Mouse (Mus musculus): ENCODE measurements at regions not wholly inside any gene's neighbourhood (a gene's known extent, or its start where the extent isn't known, plus 50 kb on each side); places are given as distances from the start of the nearest gene placed in this dataset. TPM values are rescaled to one million over a fixed set of nuclear protein-coding genes. Genes with fewer than 3 reads are reported as not detected.

DNA sequence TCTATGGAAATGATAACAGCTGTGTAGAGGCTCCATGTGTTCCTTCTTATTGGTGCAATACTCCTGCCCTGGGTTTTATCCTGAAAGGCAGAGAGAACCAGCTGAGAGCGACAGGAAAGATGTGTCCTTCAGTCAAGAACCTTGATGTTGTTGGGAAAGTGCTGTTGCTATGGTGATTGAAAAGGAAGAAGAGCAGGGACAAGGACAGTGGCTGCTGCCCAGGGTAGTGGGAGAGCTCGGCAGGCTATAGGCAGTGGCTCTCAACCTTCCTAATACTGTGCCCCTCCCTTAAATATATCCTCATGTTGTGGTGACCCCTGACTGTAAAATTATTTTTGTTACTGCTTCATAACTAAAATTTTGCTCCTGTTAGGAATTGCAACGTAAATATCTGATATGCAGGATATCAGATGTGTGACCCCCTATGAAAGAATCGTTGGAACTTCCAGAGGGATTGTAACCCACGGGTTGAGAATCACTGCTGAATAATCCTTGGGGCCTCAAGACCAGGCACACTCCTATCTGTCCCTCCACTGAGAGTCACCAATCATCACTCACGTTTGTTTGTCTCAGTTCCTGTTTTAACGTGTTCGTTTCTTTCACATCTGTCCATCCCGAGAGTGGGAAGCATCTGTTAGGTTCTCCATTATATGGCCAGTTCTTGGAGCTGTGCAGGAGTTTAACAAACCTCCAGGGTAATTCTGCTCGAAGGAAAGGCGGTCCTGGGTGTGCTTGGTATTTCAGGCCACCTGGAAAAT, 68.9 kb upstream of the Smim23 start:
- no peak overlapping the region for H3K4me2 ChIP-seq (ENCODE audit: low read length)
- WGBS = 42% methylated on average over 11 of the region's 11 CpGs
- H3K4me1 ChIP-seq (replicated peaks; ENCODE audit: control insufficient read depth, insufficient read depth, low read length) = peaks cover 5% of the 10 kb centered on the region; the same call in 1 of the 2 replicates
- no peak overlapping the region for H3K4me3 ChIP-seq (ENCODE audit: low read depth, low read length)
- H3K27me3 ChIP-seq (replicated peaks; ENCODE audit: control insufficient read depth, insufficient read depth, low read length) = no peaks in the 10 kb centered on the region
- no peak for ATAC-seq (replicated peaks; ENCODE audit: low FRiP score, low TSS enrichment, low read depth)
- H3K36me3 ChIP-seq (ENCODE audit: control insufficient read depth, insufficient read depth, low read length) = no peaks in the 10 kb centered on the region
- H3K9ac ChIP-seq (ENCODE audit: low read length) = no peak overlapping the region
- no peak for DNase-seq (ENCODE audit: low spot score)
- no peaks in the 10 kb centered on the region for H3K9me3 ChIP-seq (ENCODE audit: control insufficient read depth, low read length)
- H3K27ac ChIP-seq (ENCODE audit: low read depth) = no peak overlapping the region

DNA sequence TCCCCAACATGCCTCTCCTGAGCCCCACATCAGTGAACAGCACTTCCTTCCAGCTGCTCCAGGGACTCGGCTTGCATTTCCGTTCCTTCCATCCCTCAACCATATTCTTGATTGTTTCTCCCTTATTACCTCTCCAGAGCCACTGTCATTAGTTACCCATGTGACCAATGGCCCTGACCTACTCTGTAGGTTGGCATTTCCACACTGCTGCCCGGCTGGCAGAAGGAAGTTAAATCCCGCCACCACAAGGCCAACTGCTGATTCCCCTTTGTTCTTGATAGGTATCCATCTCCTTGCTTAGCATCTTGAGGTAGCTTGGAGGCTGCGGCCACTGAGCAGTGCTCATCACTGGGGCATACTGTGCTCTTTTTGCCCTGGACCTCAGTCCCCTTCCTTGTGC, 68.1 kb upstream of the Smim23 start:
- H3K4me1 ChIP-seq (replicated peaks; ENCODE audit: control insufficient read depth, insufficient read depth, low read length) = peaks cover 5% of the 10 kb centered on the region; the same call in 1 of the 2 replicates
- no peaks in the 10 kb centered on the region for H3K27me3 ChIP-seq (replicated peaks; ENCODE audit: control insufficient read depth, insufficient read depth, low read length)
- ATAC-seq (replicated peaks; ENCODE audit: low FRiP score, low TSS enrichment, low read depth) (no peak), DNase-seq (ENCODE audit: low spot score) (no peak)
- H3K4me2 ChIP-seq (ENCODE audit: low read length) = no peak overlapping the region
- H3K36me3 ChIP-seq (ENCODE audit: control insufficient read depth, insufficient read depth, low read length) = no peaks in the 10 kb centered on the region
- H3K4me3 ChIP-seq (ENCODE audit: low read depth, low read length) = no peak overlapping the region
- WGBS = 83% methylated on average over 5 of the region's 5 CpGs
- H3K9me3 ChIP-seq (ENCODE audit: control insufficient read depth, low read length) = no peaks in the 10 kb centered on the region
- H3K27ac ChIP-seq (ENCODE audit: low read depth) = no peak overlapping the region
- no peak overlapping the region for H3K9ac ChIP-seq (ENCODE audit: low read length)

DNA sequence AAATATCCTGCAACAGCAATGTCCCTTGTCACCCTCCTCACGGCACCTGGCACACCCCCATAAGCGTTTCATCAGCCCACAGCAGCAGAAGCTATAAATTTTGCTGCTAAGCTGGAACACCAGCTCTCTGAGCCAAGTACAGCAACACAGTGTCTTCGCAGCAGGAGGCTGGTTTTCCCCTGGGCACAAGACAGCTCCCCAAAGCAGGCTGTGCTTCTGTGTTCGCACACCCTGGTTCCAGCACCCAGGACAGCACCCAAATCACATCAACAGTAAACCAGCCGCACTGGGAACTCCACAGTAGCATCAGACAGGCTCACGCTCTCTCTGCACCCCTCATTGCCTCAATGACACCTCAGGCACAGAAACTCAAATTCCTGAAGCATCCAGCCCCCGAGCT, 64.8 kb upstream of the Smim23 start:
- no peak overlapping the region for H3K4me2 ChIP-seq (ENCODE audit: low read length)
- H3K27ac ChIP-seq (ENCODE audit: low read depth) = no peak overlapping the region
- no peaks in the 10 kb centered on the region for H3K9me3 ChIP-seq (ENCODE audit: control insufficient read depth, low read length)
- no peaks in the 10 kb centered on the region for H3K27me3 ChIP-seq (replicated peaks; ENCODE audit: control insufficient read depth, insufficient read depth, low read length)
- H3K9ac ChIP-seq (ENCODE audit: low read length) = no peak overlapping the region
- 22% methylated on average over 7 of the region's 7 CpGs for WGBS
- DNase-seq (ENCODE audit: low spot score) = peak; percentile 72
- no peaks in the 10 kb centered on the region for H3K4me1 ChIP-seq (replicated peaks; ENCODE audit: control insufficient read depth, insufficient read depth, low read length)
- H3K36me3 ChIP-seq (ENCODE audit: control insufficient read depth, insufficient read depth, low read length) = no peaks in the 10 kb centered on the region
- H3K4me3 ChIP-seq (ENCODE audit: low read depth, low read length) = no peak overlapping the region
- ATAC-seq (replicated peaks; ENCODE audit: low FRiP score, low TSS enrichment, low read depth) = no peak

DNA sequence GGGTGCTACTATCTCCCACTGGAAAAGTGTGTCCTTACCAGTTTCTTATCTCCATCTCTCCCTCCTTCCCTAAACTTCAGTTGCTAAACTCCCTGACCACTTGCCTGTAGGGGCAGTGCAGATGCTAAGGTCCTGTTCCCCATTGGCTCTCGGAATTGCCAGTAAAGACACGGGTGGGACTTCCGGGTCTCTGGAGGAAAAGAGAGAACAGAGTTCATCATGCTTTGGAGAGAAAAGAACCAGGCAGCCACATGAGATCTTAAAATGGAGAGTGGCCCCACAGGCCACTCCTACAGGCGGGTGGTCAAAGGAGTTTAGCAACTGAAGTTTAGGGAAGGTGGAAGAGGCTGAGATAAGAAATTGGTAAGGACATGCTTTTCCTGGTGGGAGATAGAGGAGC, 60.3 kb upstream of the Smim23 start:
- 71% methylated on average over 4 of the region's 4 CpGs for WGBS
- Histone ChIP-seq H3K9ac (ENCODE audit: low read length) (no peak overlapping the region), H3K27me3 (replicated peaks; ENCODE audit: control insufficient read depth, insufficient read depth, low read length) (no peaks in the 10 kb centered on the region), H3K4me1 (replicated peaks; ENCODE audit: control insufficient read depth, insufficient read depth, low read length) (no peaks in the 10 kb centered on the region), H3K27ac (ENCODE audit: low read depth) (no peak overlapping the region), H3K36me3 (ENCODE audit: control insufficient read depth, insufficient read depth, low read length) (no peaks in the 10 kb centered on the region), H3K4me3 (ENCODE audit: low read depth, low read length) (no peak overlapping the region), H3K4me2 (ENCODE audit: low read length) (no peak overlapping the region), H3K9me3 (ENCODE audit: control insufficient read depth, low read length) (no peaks in the 10 kb centered on the region)
- ATAC-seq (replicated peaks; ENCODE audit: low FRiP score, low TSS enrichment, low read depth) (no peak), DNase-seq (ENCODE audit: low spot score) (no peak)

DNA sequence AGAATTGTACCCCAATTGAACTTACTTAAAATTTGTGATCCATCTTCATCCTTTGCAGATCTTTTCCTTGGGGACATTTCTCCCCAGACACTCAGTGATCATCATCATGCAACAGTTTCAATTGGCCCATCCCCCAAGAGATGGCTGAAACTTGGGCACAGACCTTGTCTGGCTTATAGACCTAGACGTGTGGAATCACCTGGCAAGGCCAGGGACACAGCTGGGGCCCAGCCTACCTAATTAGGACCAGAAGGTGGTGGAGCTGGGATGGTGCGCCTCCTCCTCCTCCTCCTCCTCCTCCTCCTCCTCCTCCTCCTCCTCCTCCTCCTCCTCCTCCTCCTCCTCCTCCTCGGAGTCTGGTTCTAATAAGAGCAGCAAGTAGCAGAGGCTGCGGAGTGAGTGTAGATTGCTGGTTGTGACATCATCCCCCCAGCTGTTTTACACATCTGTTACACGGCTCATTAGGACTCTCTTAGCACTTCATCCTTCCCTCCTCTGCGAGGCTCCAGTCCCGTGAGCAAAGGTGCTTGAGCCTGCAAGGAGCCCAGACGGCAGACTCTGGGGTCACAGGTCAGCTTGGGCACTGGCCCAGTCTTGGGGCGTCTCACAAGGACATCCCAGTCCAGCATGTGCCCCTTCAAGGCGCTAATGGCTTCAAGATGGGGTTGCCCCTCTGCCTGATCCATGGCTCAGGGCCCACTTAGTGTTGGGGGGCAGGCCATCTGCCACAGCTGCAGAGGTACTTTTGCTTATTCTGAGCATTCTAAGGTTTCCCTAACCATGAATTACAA, 58.9 kb upstream of the Smim23 start:
- Histone ChIP-seq H3K4me3 (ENCODE audit: low read depth, low read length) (no peak overlapping the region), H3K27ac (ENCODE audit: low read depth) (no peak overlapping the region), H3K4me2 (ENCODE audit: low read length) (no peak overlapping the region), H3K9me3 (ENCODE audit: control insufficient read depth, low read length) (peaks cover 5% of the 10 kb centered on the region; the same call in 1 of the 2 replicates), H3K4me1 (replicated peaks; ENCODE audit: control insufficient read depth, insufficient read depth, low read length) (no peaks in the 10 kb centered on the region), H3K36me3 (ENCODE audit: control insufficient read depth, insufficient read depth, low read length) (no peaks in the 10 kb centered on the region), H3K27me3 (replicated peaks; ENCODE audit: control insufficient read depth, insufficient read depth, low read length) (no peaks in the 10 kb centered on the region), H3K9ac (ENCODE audit: low read length) (no peak overlapping the region)
- ATAC-seq (replicated peaks; ENCODE audit: low FRiP score, low TSS enrichment, low read depth) (no peak), DNase-seq (ENCODE audit: low spot score) (no peak)
- WGBS = 60% methylated on average over 9 of the region's 10 CpGs

GRCm38 (mm10) chr11:32878967-32879366, 54.6 kb upstream of the Smim23 start:
- H3K9me3 ChIP-seq (ENCODE audit: control insufficient read depth, low read length) = peaks cover 5% of the 10 kb centered on the region; the same call in 1 of the 2 replicates
- ATAC-seq (replicated peaks; ENCODE audit: low FRiP score, low TSS enrichment, low read depth) (no peak), DNase-seq (ENCODE audit: low spot score) (no peak)
- H3K36me3 ChIP-seq (ENCODE audit: control insufficient read depth, insufficient read depth, low read length) = no peaks in the 10 kb centered on the region
- H3K4me1 ChIP-seq (replicated peaks; ENCODE audit: control insufficient read depth, insufficient read depth, low read length) = no peaks in the 10 kb centered on the region
- H3K4me3 ChIP-seq (ENCODE audit: low read depth, low read length) = no peak overlapping the region
- no peak overlapping the region for H3K27ac ChIP-seq (ENCODE audit: low read depth)
- no peaks in the 10 kb centered on the region for H3K27me3 ChIP-seq (replicated peaks; ENCODE audit: control insufficient read depth, insufficient read depth, low read length)
- H3K4me2 ChIP-seq (ENCODE audit: low read length) = no peak overlapping the region
- WGBS = 95% methylated on average over 3 of the region's 3 CpGs
- no peak overlapping the region for H3K9ac ChIP-seq (ENCODE audit: low read length)

Small RNAs in the stretch of these regions (microRNA-seq; reads per million reads assigned to microRNA genes)
- not detected for gene Gm26052
